Mouse (Mus musculus): ENCODE data around the gene Adipor1.

DNA sequence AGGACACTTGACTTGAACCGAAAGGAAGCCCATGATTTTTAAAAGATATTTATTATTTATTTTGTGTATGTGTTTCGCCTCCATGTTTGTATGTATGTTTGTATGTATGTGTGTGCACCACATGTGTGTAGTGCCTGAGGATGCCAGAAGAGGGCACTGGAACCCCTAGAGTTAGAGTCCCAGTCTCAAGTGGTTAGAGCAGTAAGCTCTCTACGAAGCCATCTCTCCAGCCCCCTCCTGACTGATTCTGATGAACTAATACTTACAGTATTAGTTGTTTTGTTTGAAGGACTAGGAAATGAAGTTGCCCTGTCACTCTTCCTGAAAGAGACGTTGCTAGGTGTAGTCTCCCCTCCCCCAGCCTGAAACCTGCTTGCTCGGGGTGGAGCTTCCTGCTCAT, 15.4 kb upstream of the Adipor1 start:
- TF ChIP-seq CTCF (IDR thresholded peaks at IDR 0.05; ENCODE audit: low read depth, low read length) (no peak), POLR2A (IDR thresholded peaks at IDR 0.05; ENCODE audit: borderline replicate concordance, low read depth, low read length) (no peak)
